Mouse (Mus musculus): ENCODE data around the gene Mlec.

DNA sequence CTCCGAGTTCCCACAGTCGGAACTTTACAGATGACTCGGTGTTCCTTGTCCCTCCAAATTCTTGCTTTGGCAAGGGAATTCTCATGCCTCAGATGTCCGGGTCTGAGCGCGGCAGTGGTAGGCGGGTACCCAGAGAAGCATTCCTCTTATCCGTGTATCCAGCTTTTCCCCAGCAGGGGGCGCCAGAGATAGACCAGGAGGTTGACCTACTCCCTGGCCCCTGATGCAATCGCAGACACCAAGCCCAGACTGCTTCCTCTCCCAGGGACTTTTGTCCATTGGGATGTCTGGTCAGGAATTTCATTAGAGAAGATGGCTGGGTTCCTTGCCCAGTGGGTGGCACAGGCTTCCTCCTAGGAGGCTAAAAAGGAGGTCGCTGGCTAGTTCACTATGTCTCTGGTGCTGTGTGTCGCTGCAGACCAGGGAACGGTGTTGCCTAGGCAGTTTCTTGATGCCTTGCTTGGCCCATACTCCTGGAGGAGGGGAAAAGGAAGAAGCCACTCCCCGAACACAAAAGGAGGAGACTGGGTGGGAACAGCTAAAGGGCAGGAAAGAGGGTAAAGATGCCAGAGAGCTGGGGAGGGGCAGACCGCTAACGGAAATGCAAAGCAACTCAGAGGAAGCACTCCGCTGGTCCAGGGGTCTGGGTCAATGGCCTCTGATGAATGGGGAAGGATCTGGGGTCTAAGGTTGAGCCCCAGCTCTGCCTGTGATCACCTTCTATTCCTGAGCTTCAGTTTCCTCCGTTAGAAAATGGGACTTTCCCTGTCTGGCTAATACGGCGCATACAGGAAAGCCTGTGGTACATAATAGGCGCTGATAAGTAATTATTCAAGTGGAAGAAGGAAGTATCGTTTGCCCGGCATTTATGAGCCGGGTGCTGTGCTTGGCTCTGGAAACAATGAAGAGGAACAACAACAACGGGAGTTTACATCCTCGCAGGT is 29.5 kb upstream of the Mlec start:
- TF ChIP-seq EP300 (IDR thresholded peaks at IDR 0.05; ENCODE audit: low read depth) (peak; percentile 80), CTCF (IDR thresholded peaks at IDR 0.05; ENCODE audit: low read depth) (peak; percentile 85)
